8 mouse cellular contexts compared by ENCODE assay signal in genomic region chr11:115366706-115367394, GRCm38 (mm10). TPM values are rescaled to one million over a fixed set of nuclear protein-coding genes. Genes with fewer than 3 reads are reported as not detected.
A peak's percentile ranks its signal among the peaks of the same experiment; 100 is the strongest.
DNase-seq lines count a peak whose midpoint lies in the region; ATAC-seq and TF ChIP-seq lines count a peak whose summit lies in the region.

No protein-coding gene starts in this region.

- peaks cover 50% of the 10 kb centered on the region for H3K27me3 ChIP-seq in kidney, embryonic 16.5 days (ENCODE audit: insufficient read depth, low read length)
- H3K27me3 ChIP-seq in Patski: peaks cover 9% of the 10 kb centered on the region
- H3K27me3 ChIP-seq in embryonic facial prominence, embryonic 15.5 days: peaks cover 67% of the 10 kb centered on the region
- peaks cover 20% of the 10 kb centered on the region for H3K27me3 ChIP-seq in intestine, embryonic 15.5 days (replicated peaks)
- H3K27me3 ChIP-seq in liver, postnatal 0 days (ENCODE audit: insufficient read depth, low read length): peaks cover 33% of the 10 kb centered on the region
- H3K27me3 ChIP-seq in stomach, postnatal 0 days (ENCODE audit: control insufficient read depth, insufficient read depth, low read length): no peaks in the 10 kb centered on the region; the same call in 1 of the 2 replicates

- no peak for TF ChIP-seq EP300 in liver, postnatal 0 days (IDR thresholded peaks at IDR 0.05; ENCODE audit: low read depth)
- no peak for TF ChIP-seq EP300 in stomach, postnatal 0 days (optimal IDR thresholded peaks at IDR 0.05)

- no peaks in the 10 kb centered on the region for H3K9me3 ChIP-seq in kidney, embryonic 16.5 days (ENCODE audit: low read length)
- H3K9me3 ChIP-seq in embryonic facial prominence, embryonic 15.5 days (replicated peaks): no peaks in the 10 kb centered on the region
- H3K9me3 ChIP-seq in intestine, embryonic 15.5 days: no peaks in the 10 kb centered on the region
- no peaks in the 10 kb centered on the region for H3K9me3 ChIP-seq in liver, postnatal 0 days (ENCODE audit: low read length)
- no peaks in the 10 kb centered on the region for H3K9me3 ChIP-seq in stomach, postnatal 0 days (ENCODE audit: control insufficient read depth, low read length)

- no peak for TF ChIP-seq CTCF in Patski (IDR thresholded peaks at IDR 0.05)
- no peak for TF ChIP-seq CTCF in liver, postnatal 0 days (IDR thresholded peaks at IDR 0.05; ENCODE audit: low read depth)
- no peak for TF ChIP-seq CTCF in stomach, postnatal 0 days (IDR thresholded peaks at IDR 0.05; ENCODE audit: low read depth)

- H3K4me3 ChIP-seq in kidney, embryonic 16.5 days (ENCODE audit: low read length): peak overlapping the region; percentile 60
- peak overlapping the region; percentile 47 for H3K4me3 ChIP-seq in embryonic facial prominence, embryonic 15.5 days (replicated peaks)
- peak overlapping the region; percentile 52 for H3K4me3 ChIP-seq in intestine, embryonic 15.5 days (replicated peaks)
- H3K4me3 ChIP-seq in liver, postnatal 0 days (ENCODE audit: low read depth, low read length): peak overlapping the region; percentile 45
- peak overlapping the region; percentile 56 for H3K4me3 ChIP-seq in stomach, postnatal 0 days (ENCODE audit: low read depth, low read length)

- peak overlapping the region; percentile 70 for H3K9ac ChIP-seq in kidney, embryonic 16.5 days (replicated peaks; ENCODE audit: low read length)
- no peak overlapping the region for H3K9ac ChIP-seq in embryonic facial prominence, embryonic 15.5 days
- H3K9ac ChIP-seq in intestine, embryonic 15.5 days: peak overlapping the region; percentile 65
- H3K9ac ChIP-seq in liver, postnatal 0 days (replicated peaks): peak overlapping the region; percentile 21; the same call in 1 of the 2 replicates
- H3K9ac ChIP-seq in stomach, postnatal 0 days (ENCODE audit: low read length): peak overlapping the region; percentile 64

- no peak overlapping the region for H3K27ac ChIP-seq in kidney, embryonic 16.5 days (ENCODE audit: low read length)
- no peak overlapping the region for H3K27ac ChIP-seq in embryonic facial prominence, embryonic 15.5 days (replicated peaks)
- H3K27ac ChIP-seq in intestine, embryonic 15.5 days: no peak overlapping the region
- H3K27ac ChIP-seq in liver, postnatal 0 days (ENCODE audit: low read depth): no peak overlapping the region
- H3K27ac ChIP-seq in stomach, postnatal 0 days (replicated peaks): peak overlapping the region; percentile 75

- no peaks in the 10 kb centered on the region for H3K36me3 ChIP-seq in kidney, embryonic 16.5 days (ENCODE audit: insufficient read depth, low read length)
- H3K36me3 ChIP-seq in embryonic facial prominence, embryonic 15.5 days: no peaks in the 10 kb centered on the region
- H3K36me3 ChIP-seq in intestine, embryonic 15.5 days: no peaks in the 10 kb centered on the region
- H3K36me3 ChIP-seq in liver, postnatal 0 days (replicated peaks; ENCODE audit: insufficient read depth, low read length): no peaks in the 10 kb centered on the region
- H3K36me3 ChIP-seq in stomach, postnatal 0 days (ENCODE audit: control insufficient read depth, insufficient read depth, low read length): no peaks in the 10 kb centered on the region

- ATAC-seq in kidney, embryonic 16.5 days (ENCODE audit: low FRiP score, low TSS enrichment): peak; percentile 50; the same call in 1 of the 2 replicates
- peak; percentile 52 for ATAC-seq in Patski
- ATAC-seq in embryonic facial prominence, embryonic 15.5 days (ENCODE audit: insufficient number of reproducible peaks, low FRiP score, low TSS enrichment, low read depth): no peak
- peak; percentile 65 for ATAC-seq in intestine, embryonic 15.5 days
- ATAC-seq in liver, postnatal 0 days: peak; percentile 31; the same call in 1 of the 2 replicates
- peak; percentile 33 for ATAC-seq in stomach, postnatal 0 days (ENCODE audit: low FRiP score, low TSS enrichment)

- peaks cover 13% of the 10 kb centered on the region for H3K4me1 ChIP-seq in kidney, embryonic 16.5 days (ENCODE audit: insufficient read depth, low read length)
- H3K4me1 ChIP-seq in embryonic facial prominence, embryonic 15.5 days: peaks cover 12% of the 10 kb centered on the region
- peaks cover 18% of the 10 kb centered on the region for H3K4me1 ChIP-seq in intestine, embryonic 15.5 days (replicated peaks)
- peaks cover 9% of the 10 kb centered on the region for H3K4me1 ChIP-seq in liver, postnatal 0 days (ENCODE audit: insufficient read depth)
- H3K4me1 ChIP-seq in stomach, postnatal 0 days (replicated peaks; ENCODE audit: control insufficient read depth, insufficient read depth): no peaks in the 10 kb centered on the region

- POLR2A ChIA-PET in Patski (lab: Charles Lee): interaction anchor here (0.5 to 3.0 kb wide), 3 partner anchors 37 to 103 kb away, joined by 3 to 9 read pairs (median 4); partner anchors contain the start of gene Mrpl58

- DNase-seq in kidney, postnatal 36 days: no peak
- DNase-seq in Patski (ENCODE audit: low read depth, low spot score): no peak
- no peak for DNase-seq in liver, postnatal 0 days
- DNase-seq in stomach, postnatal 0 days (ENCODE audit: low spot score): peak; percentile 78
- DNase-seq in urinary bladder, postnatal 10 days (ENCODE audit: low spot score): no peak

- WGBS in kidney, embryonic 16.5 days: 4% methylated on average over 28 of the region's 28 CpGs
- WGBS in embryonic facial prominence, embryonic 15.5 days: 2% methylated on average over 28 of the region's 28 CpGs
- WGBS in intestine, embryonic 15.5 days: 5% methylated on average over 27 of the region's 28 CpGs
- 9% methylated on average over 20 of the region's 28 CpGs for WGBS in liver, postnatal 0 days (ENCODE audit: insufficient replicate concordance)
- 4% methylated on average over 28 of the region's 28 CpGs for WGBS in stomach, postnatal 0 days

- CTCF ChIA-PET in Patski (lab: Charles Lee): interaction anchor here (0.7 to 2.1 kb wide), 3 partner anchors 8 to 108 kb away, joined by 3 to 6 read pairs (median 4); partner anchors contain the start of gene Ush1g

- H3K4me2 ChIP-seq in kidney, embryonic 16.5 days (replicated peaks; ENCODE audit: low read depth, low read length): peak overlapping the region; percentile 96
- H3K4me2 ChIP-seq in embryonic facial prominence, embryonic 15.5 days (replicated peaks): peak overlapping the region; percentile 91
- peak overlapping the region; percentile 87 for H3K4me2 ChIP-seq in intestine, embryonic 15.5 days (replicated peaks)
- peak overlapping the region; percentile 83 for H3K4me2 ChIP-seq in liver, postnatal 0 days (ENCODE audit: low read depth, low read length)
- H3K4me2 ChIP-seq in stomach, postnatal 0 days (replicated peaks; ENCODE audit: low read depth): peak overlapping the region; percentile 80

- in situ Hi-C loops in Patski (cut with MboI; ENCODE audit: low pct_unique_long_range_greater_than_20kb): no loop called here

RNA-seq across cellular contexts. Expression of gene Hid1, which starts 0.7 kb away (rescaled TPM):
- 7.9 and 8.6 TPM in 2 replicates for polyA plus RNA-seq in kidney, embryonic 16.5 days (2015; fragmentation: Nextera tagmentation; extraction: Ambion mirVana)
- 15.3 TPM for polyA plus RNA-seq in Patski (2021)
- polyA plus RNA-seq in embryonic facial prominence, embryonic 15.5 days (2015; fragmentation: Nextera tagmentation; extraction: Ambion mirVana): 8.9 and 9.6 TPM in 2 replicates
- polyA plus RNA-seq in intestine, embryonic 15.5 days (2015; fragmentation: Nextera tagmentation; extraction: Ambion mirVana): 17.1 and 22.7 TPM in 2 replicates
- polyA plus RNA-seq in liver, postnatal 0 days (2015; fragmentation: Nextera tagmentation; extraction: Ambion mirVana): 1.1 and 1.2 TPM in 2 replicates
- 37.5 and 42.7 TPM in 2 replicates for polyA plus RNA-seq in stomach, postnatal 0 days (2015; fragmentation: Nextera tagmentation; extraction: Ambion mirVana)

RNA-seq across cellular contexts. Expression of gene Cdr2l, which starts 14.9 kb away (rescaled TPM):
- 7.9 and 10.2 TPM in 2 replicates for polyA plus RNA-seq in kidney, embryonic 16.5 days (2015; fragmentation: Nextera tagmentation; extraction: Ambion mirVana)
- 21.3 TPM for polyA plus RNA-seq in Patski (2021)
- polyA plus RNA-seq in embryonic facial prominence, embryonic 15.5 days (2015; fragmentation: Nextera tagmentation; extraction: Ambion mirVana): 13.7 and 13.8 TPM in 2 replicates
- polyA plus RNA-seq in intestine, embryonic 15.5 days (2015; fragmentation: Nextera tagmentation; extraction: Ambion mirVana): 7.5 and 8.0 TPM in 2 replicates
- polyA plus RNA-seq in liver, postnatal 0 days (2015; fragmentation: Nextera tagmentation; extraction: Ambion mirVana): 1.3 and 1.5 TPM in 2 replicates
- polyA plus RNA-seq in stomach, postnatal 0 days (2015; fragmentation: Nextera tagmentation; extraction: Ambion mirVana): 3.9 and 4.1 TPM in 2 replicates

RNA-seq across cellular contexts. Expression of gene Otop3, which starts 32.3 kb away (rescaled TPM):
- polyA plus RNA-seq in kidney, embryonic 16.5 days (2015; fragmentation: Nextera tagmentation; extraction: Ambion mirVana): not detected in 2 replicates
- not detected for polyA plus RNA-seq in Patski (2021)
- polyA plus RNA-seq in embryonic facial prominence, embryonic 15.5 days (2015; fragmentation: Nextera tagmentation; extraction: Ambion mirVana): 0.24 and 0.35 TPM in 2 replicates
- 0.77 and 1.2 TPM in 2 replicates for polyA plus RNA-seq in intestine, embryonic 15.5 days (2015; fragmentation: Nextera tagmentation; extraction: Ambion mirVana)
- polyA plus RNA-seq in liver, postnatal 0 days (2015; fragmentation: Nextera tagmentation; extraction: Ambion mirVana): not detected in 2 replicates
- 20.5 and 21.0 TPM in 2 replicates for polyA plus RNA-seq in stomach, postnatal 0 days (2015; fragmentation: Nextera tagmentation; extraction: Ambion mirVana)

RNA-seq across cellular contexts. Expression of gene Mrpl58, which starts 36.7 kb away (rescaled TPM):
- 195 and 203 TPM in 2 replicates for polyA plus RNA-seq in kidney, embryonic 16.5 days (2015; fragmentation: Nextera tagmentation; extraction: Ambion mirVana)
- 99.9 TPM for polyA plus RNA-seq in Patski (2021)
- polyA plus RNA-seq in embryonic facial prominence, embryonic 15.5 days (2015; fragmentation: Nextera tagmentation; extraction: Ambion mirVana): 167 and 169 TPM in 2 replicates
- polyA plus RNA-seq in intestine, embryonic 15.5 days (2015; fragmentation: Nextera tagmentation; extraction: Ambion mirVana): 187 and 197 TPM in 2 replicates
- polyA plus RNA-seq in liver, postnatal 0 days (2015; fragmentation: Nextera tagmentation; extraction: Ambion mirVana): 88.0 and 91.6 TPM in 2 replicates
- polyA plus RNA-seq in stomach, postnatal 0 days (2015; fragmentation: Nextera tagmentation; extraction: Ambion mirVana): 138 and 144 TPM in 2 replicates

RNA-seq across cellular contexts. Expression of gene Ush1g, which starts 45.0 kb away (rescaled TPM):
- 0.05 TPM in 1 of 2 replicates, not detected in the other for polyA plus RNA-seq in kidney, embryonic 16.5 days (2015; fragmentation: Nextera tagmentation; extraction: Ambion mirVana)
- 0.32 TPM for polyA plus RNA-seq in Patski (2021)
- 0.11 and 0.12 TPM in 2 replicates for polyA plus RNA-seq in embryonic facial prominence, embryonic 15.5 days (2015; fragmentation: Nextera tagmentation; extraction: Ambion mirVana)
- polyA plus RNA-seq in intestine, embryonic 15.5 days (2015; fragmentation: Nextera tagmentation; extraction: Ambion mirVana): 0.08 TPM in 1 of 2 replicates, not detected in the other
- polyA plus RNA-seq in liver, postnatal 0 days (2015; fragmentation: Nextera tagmentation; extraction: Ambion mirVana): 0.29 and 0.46 TPM in 2 replicates
- polyA plus RNA-seq in stomach, postnatal 0 days (2015; fragmentation: Nextera tagmentation; extraction: Ambion mirVana): 0.34 and 0.36 TPM in 2 replicates
